Mouse (Mus musculus) myocyte (in vitro differentiated cells): ENCODE measurements at regions not wholly inside any gene's neighbourhood (a gene's known extent, or its start where the extent isn't known, plus 50 kb on each side); places are given as distances from the start of the nearest gene placed in this dataset.
A peak's percentile ranks its signal among the peaks of the same experiment; 100 is the strongest.

Experiments used
- H3K27me3 ChIP-seq: one replicate; pipeline ENCODE4 v1.6.1; 2011; ENCODE audit not compliant: control insufficient read depth, insufficient read depth, insufficient read length
- H3K36me3 ChIP-seq: one replicate; pipeline ENCODE4 v1.6.1; 2011; ENCODE audit not compliant: control insufficient read depth, insufficient read depth
- H3K4me2 ChIP-seq: one replicate; pipeline ENCODE4 v1.6.1; 2011; ENCODE audit warnings: low read depth, control low read depth
- H3K4me3 ChIP-seq: one replicate; pipeline ENCODE4 v1.5.1; 2011; ENCODE audit warnings: mild to moderate bottlenecking, control low read depth, moderate library complexity
- H3K79me2 ChIP-seq: one replicate; pipeline ENCODE4 v1.6.1; 2011; ENCODE audit not compliant: control insufficient read depth, insufficient read depth
- H3ac ChIP-seq: one replicate; pipeline ENCODE4 v1.6.1; 2011; ENCODE audit not compliant: control insufficient read depth, insufficient read length
- CEBPB ChIP-seq: IDR thresholded peaks from 2 replicates; pipeline ENCODE4 v1.6.1; 2011; ENCODE audit warnings: mild to moderate bottlenecking, moderate library complexity; ENCODE audit not compliant: poor library complexity, insufficient read depth, severe bottlenecking
- E2F4 ChIP-seq: IDR thresholded peaks from one replicate; pipeline ENCODE4 v1.6.1; 2011; ENCODE audit warnings: mild to moderate bottlenecking, control low read depth, moderate library complexity; ENCODE audit not compliant: insufficient read depth
- MAX ChIP-seq: IDR thresholded peaks from one replicate; pipeline ENCODE4 v1.6.1; 2011; ENCODE audit warnings: low read depth, mild to moderate bottlenecking, control low read depth
- MYOD1 ChIP-seq, 3 experiments: IDR thresholded peaks; one replicate each; pipeline ENCODE4 v1.6.1; 2011; ENCODE audit warnings: control low read depth in 2 of 3, low read depth in 2 of 3, mild to moderate bottlenecking in 2 of 3, moderate library complexity in 1 of 3; ENCODE audit not compliant: insufficient read length in 2 of 3, control insufficient read depth in 1 of 3
- MYOG ChIP-seq, 3 experiments: IDR thresholded peaks; one replicate each; pipeline ENCODE4 v1.6.1; 2011; ENCODE audit warnings: control low read depth in 2 of 3, low read depth in 2 of 3, mild to moderate bottlenecking in 2 of 3; ENCODE audit not compliant: insufficient read length in 2 of 3, control insufficient read depth in 1 of 3, insufficient read depth in 1 of 3
- POLR2A ChIP-seq: IDR thresholded peaks from one replicate; pipeline ENCODE4 v1.6.1; 2011; ENCODE audit warnings: low read depth, mild to moderate bottlenecking, control low read depth, moderate library complexity; ENCODE audit not compliant: insufficient read length
- POLR2AphosphoS2 ChIP-seq: IDR thresholded peaks from one replicate; pipeline ENCODE4 v1.6.1; 2011; ENCODE audit warnings: low read depth, control low read depth; ENCODE audit not compliant: insufficient read length
- REST ChIP-seq: IDR thresholded peaks from one replicate; pipeline ENCODE4 v1.6.1; 2011; ENCODE audit warnings: mild to moderate bottlenecking, control low read depth, moderate library complexity; ENCODE audit not compliant: insufficient read depth, insufficient read length
- SRF ChIP-seq: IDR thresholded peaks from one replicate; pipeline ENCODE4 v1.6.1; 2011; ENCODE audit warnings: low read depth; ENCODE audit not compliant: control insufficient read depth, insufficient read length
- TCF12 ChIP-seq: IDR thresholded peaks from one replicate; pipeline ENCODE4 v1.6.1; 2011; ENCODE audit warnings: mild to moderate bottlenecking, control low read depth; ENCODE audit not compliant: poor library complexity, insufficient read depth, severe bottlenecking
- TCF3 ChIP-seq: IDR thresholded peaks from one replicate; pipeline ENCODE4 v1.6.1; 2011; ENCODE audit warnings: low read depth, control low read depth; ENCODE audit not compliant: insufficient read length
- USF1 ChIP-seq: IDR thresholded peaks from one replicate; pipeline ENCODE4 v1.6.1; 2011; ENCODE audit warnings: low read depth, mild to moderate bottlenecking, control low read depth, moderate library complexity

DNA sequence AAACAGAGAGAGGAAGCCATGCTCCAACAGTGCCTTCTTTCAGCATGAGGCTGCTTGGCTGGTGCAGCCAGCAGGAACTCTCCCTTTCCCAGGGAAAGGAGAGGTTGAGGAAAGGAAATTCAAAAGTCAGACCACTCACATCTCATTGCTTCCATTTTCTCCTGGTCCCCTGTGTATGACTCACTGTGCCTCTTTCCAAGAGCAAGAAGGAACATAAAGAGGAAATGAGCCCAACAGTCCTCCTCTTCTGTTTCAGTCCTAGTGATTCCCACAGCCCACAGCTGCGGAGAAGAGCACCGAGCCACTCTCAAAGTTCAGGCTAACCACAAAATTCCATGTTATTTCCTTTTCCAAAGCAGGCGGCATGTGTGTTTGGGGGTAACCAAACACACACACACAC lies 680.0 kb upstream of the Cited2 start:
- H3K27me3 ChIP-seq: no peaks in the 10 kb centered on the region
- no peaks in the 10 kb centered on the region for H3K79me2 ChIP-seq
- H3ac ChIP-seq: no peak overlapping the region
- peak overlapping the region; percentile 66 for H3K4me2 ChIP-seq
- no peaks in the 10 kb centered on the region for H3K36me3 ChIP-seq
- H3K4me3 ChIP-seq: no peak overlapping the region
- TF ChIP-seq TCF12 (no peak), MYOD1 (IDR thresholded peaks at IDR 0.05; ENCODE audit: control insufficient read depth in 1 of 3, insufficient read length in 2 of 3, low read depth in 2 of 3) (peak in 2 of 3 experiments; percentile 26 to 30), MYOG (IDR thresholded peaks at IDR 0.05; ENCODE audit: control insufficient read depth in 1 of 3, insufficient read depth in 1 of 3, insufficient read length in 2 of 3, low read depth in 2 of 3) (peak in 1 of 3 experiments; percentile 45)

DNA sequence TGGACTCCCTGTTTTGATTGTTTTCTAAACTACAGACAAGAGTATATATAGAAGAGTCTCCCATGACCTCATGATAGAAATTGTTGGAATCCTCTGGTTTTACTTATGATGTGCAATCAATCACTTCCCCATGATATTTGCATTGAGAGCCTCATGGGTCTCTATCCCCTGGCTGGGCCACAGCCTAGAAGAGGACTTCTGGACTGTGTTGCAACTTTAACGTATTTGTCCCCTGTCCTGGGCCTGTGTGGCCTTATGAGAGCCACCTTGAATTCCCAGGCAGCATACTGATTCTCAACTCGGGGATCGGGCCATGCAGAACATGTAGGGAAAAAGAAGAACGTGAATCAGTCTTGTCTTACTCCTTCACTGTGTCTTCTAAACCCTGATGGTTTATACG lies 676.3 kb upstream of the Cited2 start:
- no peak overlapping the region for H3K4me3 ChIP-seq
- no peaks in the 10 kb centered on the region for H3K79me2 ChIP-seq
- H3K27me3 ChIP-seq: no peaks in the 10 kb centered on the region
- no peaks in the 10 kb centered on the region for H3K36me3 ChIP-seq
- H3K4me2 ChIP-seq: no peak overlapping the region
- H3ac ChIP-seq: no peak overlapping the region
- no peak for TF ChIP-seq SRF
- no peak for TF ChIP-seq REST
- TF ChIP-seq POLR2AphosphoS2: no peak
- no peak for TF ChIP-seq TCF12

DNA sequence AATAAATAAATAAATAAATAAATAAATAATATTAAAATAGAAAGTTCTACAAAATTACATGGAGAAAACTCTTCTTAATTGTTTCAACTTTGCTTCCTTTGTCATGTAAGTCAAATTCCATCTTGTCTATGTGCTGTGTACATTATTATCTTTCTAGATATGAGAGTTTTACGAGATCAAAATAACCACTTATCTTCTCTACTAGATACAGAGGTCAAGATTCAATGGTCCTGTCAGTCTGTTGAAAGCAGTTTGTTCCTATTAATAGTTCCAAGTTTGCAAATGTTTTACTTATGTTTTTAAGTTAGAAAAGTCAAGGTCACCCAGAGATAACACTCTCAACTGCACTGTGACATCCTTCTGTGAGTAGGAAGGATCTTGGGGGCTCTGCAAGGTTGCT lies 650.1 kb upstream of the Cited2 start:
- Histone ChIP-seq H3ac (no peak overlapping the region), H3K4me3 (no peak overlapping the region), H3K27me3 (no peaks in the 10 kb centered on the region), H3K79me2 (no peaks in the 10 kb centered on the region), H3K36me3 (no peaks in the 10 kb centered on the region), H3K4me2 (no peak overlapping the region)
- TF ChIP-seq TCF12 (no peak), POLR2A (no peak), POLR2AphosphoS2 (no peak), MYOG (IDR thresholded peaks at IDR 0.05; ENCODE audit: control insufficient read depth in 1 of 3, insufficient read depth in 1 of 3, insufficient read length in 2 of 3, low read depth in 2 of 3) (no peak), E2F4 (no peak), MAX (no peak), USF1 (no peak), MYOD1 (IDR thresholded peaks at IDR 0.05; ENCODE audit: control insufficient read depth in 1 of 3, insufficient read length in 2 of 3, low read depth in 2 of 3) (no peak), REST (no peak), TCF3 (no peak), SRF (no peak), CEBPB (no peak)

DNA sequence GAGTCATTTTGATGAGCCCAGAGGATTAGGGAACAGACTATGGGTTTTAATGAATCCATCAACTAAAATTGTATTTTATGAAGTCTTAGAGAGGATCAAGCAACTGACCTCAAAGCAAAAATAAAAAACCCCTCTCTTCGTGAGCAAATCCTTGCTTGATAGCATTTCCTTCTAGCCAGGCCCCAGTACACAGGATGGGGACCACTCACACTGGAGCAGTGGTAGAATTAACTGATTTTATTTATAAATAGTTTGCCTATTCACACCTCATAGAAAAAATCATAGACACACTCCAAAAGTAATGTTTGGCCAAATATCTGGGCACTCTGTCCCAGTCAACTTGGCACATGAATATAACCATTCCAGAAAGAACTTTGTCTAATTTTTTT lies 649.0 kb upstream of the Cited2 start:
- H3K79me2 ChIP-seq: no peaks in the 10 kb centered on the region
- no peak overlapping the region for H3K4me2 ChIP-seq
- no peaks in the 10 kb centered on the region for H3K27me3 ChIP-seq
- no peak overlapping the region for H3K4me3 ChIP-seq
- H3K36me3 ChIP-seq: no peaks in the 10 kb centered on the region
- TF ChIP-seq MAX (no peak), MYOD1 (IDR thresholded peaks at IDR 0.05; ENCODE audit: control insufficient read depth in 1 of 3, insufficient read length in 2 of 3, low read depth in 2 of 3) (no peak), CEBPB (no peak), TCF12 (no peak), TCF3 (no peak), REST (no peak), POLR2A (no peak), SRF (no peak), E2F4 (no peak), MYOG (IDR thresholded peaks at IDR 0.05; ENCODE audit: control insufficient read depth in 1 of 3, insufficient read depth in 1 of 3, insufficient read length in 2 of 3, low read depth in 2 of 3) (no peak), USF1 (no peak), POLR2AphosphoS2 (no peak)
- no peak overlapping the region for H3ac ChIP-seq

DNA sequence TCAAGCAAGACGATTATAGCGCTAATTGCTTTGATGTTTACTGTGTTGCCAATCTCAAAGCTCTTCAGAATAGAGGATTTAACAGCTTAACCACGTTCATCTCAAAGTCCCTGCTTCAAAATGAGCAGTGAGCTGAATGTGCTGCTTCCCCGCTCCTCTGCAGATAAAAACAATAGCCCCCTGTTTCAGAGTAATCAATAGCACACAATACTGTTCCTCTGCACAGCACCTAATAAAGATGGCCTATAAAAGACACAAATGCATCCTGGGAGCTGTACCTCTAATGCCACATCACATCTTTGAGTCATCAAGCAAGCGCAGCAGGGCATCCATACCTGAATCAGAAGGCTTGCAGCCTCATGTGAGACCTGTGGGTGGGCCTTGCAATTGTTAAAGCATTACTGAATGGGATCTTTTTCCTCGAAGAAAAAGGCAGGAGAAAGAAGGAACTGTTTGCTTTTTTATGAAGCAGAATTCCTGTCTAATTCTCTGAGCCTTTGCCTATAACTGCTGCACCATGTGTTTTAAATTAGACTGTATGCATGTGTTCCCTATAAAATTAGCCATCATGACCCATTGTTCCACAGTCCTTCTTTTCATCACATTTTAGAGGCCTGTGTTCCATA lies 648.5 kb upstream of the Cited2 start:
- TF ChIP-seq MYOG (IDR thresholded peaks at IDR 0.05; ENCODE audit: control insufficient read depth in 1 of 3, insufficient read depth in 1 of 3, insufficient read length in 2 of 3, low read depth in 2 of 3) (no peak), TCF12 (no peak), REST (no peak), TCF3 (no peak), POLR2AphosphoS2 (no peak), E2F4 (no peak), CEBPB (no peak), MAX (no peak), POLR2A (no peak), SRF (no peak), USF1 (no peak), MYOD1 (IDR thresholded peaks at IDR 0.05; ENCODE audit: control insufficient read depth in 1 of 3, insufficient read length in 2 of 3, low read depth in 2 of 3) (no peak)
- H3K4me3 ChIP-seq: no peak overlapping the region
- no peaks in the 10 kb centered on the region for H3K79me2 ChIP-seq
- no peak overlapping the region for H3K4me2 ChIP-seq
- no peak overlapping the region for H3ac ChIP-seq
- H3K36me3 ChIP-seq: no peaks in the 10 kb centered on the region
- no peaks in the 10 kb centered on the region for H3K27me3 ChIP-seq
